22 mouse cellular contexts compared by ENCODE assay signal in the genomic region with DNA sequence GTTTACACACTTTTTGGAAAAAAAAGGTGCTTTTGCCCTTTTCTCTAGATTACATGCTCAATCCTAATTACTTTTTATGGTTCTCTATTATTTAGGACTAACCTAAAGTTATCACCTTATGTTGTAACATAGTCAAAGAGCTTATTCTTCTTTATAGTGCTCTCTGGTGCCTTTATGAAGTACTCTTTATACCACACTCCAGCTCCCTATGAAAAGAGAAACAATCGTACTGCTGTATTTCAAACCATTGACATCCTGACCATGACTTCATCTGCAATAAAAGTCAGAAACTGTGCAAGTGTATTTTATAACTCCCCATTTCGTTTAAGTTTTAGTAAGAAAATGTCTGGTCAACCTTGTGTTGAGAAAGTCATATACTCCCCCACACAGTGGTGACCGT. TPM values are rescaled to one million over a fixed set of nuclear protein-coding genes. Genes with fewer than 3 reads are reported as not detected.
DNase-seq lines count a peak whose midpoint lies in the region; ATAC-seq and TF ChIP-seq lines count a peak whose summit lies in the region.
"Had no signal": no experiment of that assay in that cellular context is flagged by ENCODE, and none has a peak within 500 bp of the region (broad histone marks: within the 10 kb centered on the region; RNA-seq: fewer than 3 reads in every experiment).

No protein-coding gene starts in this region.

- H3K4me3 ChIP-seq in limb, embryonic 12.5 days (replicated peaks), result no peak overlapping the region
- H3K4me3 ChIP-seq in limb, embryonic 10.5 days, result no peak overlapping the region
- H3K4me3 ChIP-seq in limb, embryonic 13.5 days, result no peak overlapping the region
- H3K4me3 ChIP-seq in limb, embryonic 14.5 days (replicated peaks; ENCODE audit: low read length), result no peak overlapping the region

- no peak for TF ChIP-seq POLR2A in limb, embryonic 14.5 days (IDR thresholded peaks at IDR 0.05; ENCODE audit: borderline replicate concordance, extremely low read depth, insufficient read depth, insufficient read length)

- H3K27me3 ChIP-seq in limb, embryonic 12.5 days, result no peaks in the 10 kb centered on the region
- no peaks in the 10 kb centered on the region for H3K27me3 ChIP-seq in limb, embryonic 10.5 days (ENCODE audit: low read depth, poor library complexity, severe bottlenecking)
- no peaks in the 10 kb centered on the region for H3K27me3 ChIP-seq in limb, embryonic 13.5 days
- H3K27me3 ChIP-seq in limb, embryonic 14.5 days (ENCODE audit: control insufficient read depth, insufficient read depth, low read length), result no peaks in the 10 kb centered on the region
- H3K27me3 ChIP-seq: CH12.LX, Patski had no signal

- 60% methylated on average over 3 of the region's 3 CpGs for WGBS in limb, embryonic 12.5 days
- 85% methylated on average over 3 of the region's 3 CpGs for WGBS in limb, embryonic 10.5 days
- 41% methylated on average over 3 of the region's 3 CpGs for WGBS in limb, embryonic 13.5 days
- WGBS in limb, embryonic 14.5 days, result 38% methylated on average over 3 of the region's 3 CpGs

- H3K9me3 ChIP-seq in limb, embryonic 12.5 days, result no peaks in the 10 kb centered on the region
- no peaks in the 10 kb centered on the region for H3K9me3 ChIP-seq in limb, embryonic 10.5 days (replicated peaks)
- H3K9me3 ChIP-seq in limb, embryonic 13.5 days, result no peaks in the 10 kb centered on the region
- H3K9me3 ChIP-seq in limb, embryonic 14.5 days (ENCODE audit: control insufficient read depth, low read length), result no peaks in the 10 kb centered on the region
- H3K9me3 ChIP-seq: G1E had no signal

- intact Hi-C loops in heart, postnatal 10 days (cut with DNase I), result no loop called here

- peak; percentile 52; the same call in 1 of the 2 replicates for ATAC-seq in limb, embryonic 12.5 days (ENCODE audit: insufficient number of reproducible peaks, insufficient read depth, low FRiP score, low TSS enrichment, low read depth)
- ATAC-seq in limb, embryonic 13.5 days (ENCODE audit: low FRiP score, low read depth), result peak; percentile 69; the same call in 1 of the 2 replicates
- ATAC-seq in limb, embryonic 14.5 days (ENCODE audit: low FRiP score, low read depth), result 0 out of 2 replicates have a peak, but pooled peaks have one; percentile 44
- ATAC-seq: activated CD4-positive, CD25-positive, alpha-beta regulatory T cell, adult 4 months; CD4-positive, CD25-positive, alpha-beta regulatory T cell, adult 4 months; Patski had no signal

- no peak overlapping the region for H3K4me2 ChIP-seq in limb, embryonic 12.5 days
- no peak overlapping the region for H3K4me2 ChIP-seq in limb, embryonic 13.5 days (replicated peaks)
- H3K4me2 ChIP-seq in limb, embryonic 14.5 days (replicated peaks; ENCODE audit: low read depth, low read length, severe bottlenecking), result no peak overlapping the region

- 0 out of 2 replicates have a peak, but pooled peaks cover 8% of the 10 kb centered on the region for H3K4me1 ChIP-seq in limb, embryonic 12.5 days (replicated peaks)
- H3K4me1 ChIP-seq in limb, embryonic 10.5 days, result 0 out of 2 replicates have a peak, but pooled peaks cover 3% of the 10 kb centered on the region
- 0 out of 2 replicates have a peak, but pooled peaks cover 5% of the 10 kb centered on the region for H3K4me1 ChIP-seq in limb, embryonic 13.5 days
- H3K4me1 ChIP-seq in limb, embryonic 14.5 days (ENCODE audit: control insufficient read depth, insufficient read depth, low read length), result no peaks in the 10 kb centered on the region

- DNase-seq in limb, embryonic 10.5 days (ENCODE audit: low spot score), result no peak
- no peak for DNase-seq in limb, embryonic 14.5 days (ENCODE audit: low spot score)
- no peak for DNase-seq in neural tube, embryonic 10.5 days (ENCODE audit: extremely low spot score, low spot score)
- DNase-seq in heart, postnatal 10 days, result no peak
- DNase-seq: adrenal gland, adult 2 months; adrenal gland, adult 8-10 months; adrenal gland, postnatal 10 days; adrenal gland, postnatal 14 days; adrenal gland, postnatal 25 days; adrenal gland, postnatal 36 days; B cell, adult 2 months; cerebellum, adult 11 months; cerebellum, adult 11-12 months; cerebellum, adult 18-20 months had no signal

- no peak overlapping the region for H3K27ac ChIP-seq in limb, embryonic 12.5 days
- H3K27ac ChIP-seq in limb, embryonic 10.5 days, result no peak overlapping the region
- no peak overlapping the region for H3K27ac ChIP-seq in limb, embryonic 13.5 days
- no peak overlapping the region for H3K27ac ChIP-seq in limb, embryonic 14.5 days (replicated peaks; ENCODE audit: low read depth, low read length)

- no peak overlapping the region for H3K9ac ChIP-seq in limb, embryonic 12.5 days (replicated peaks)
- H3K9ac ChIP-seq in limb, embryonic 13.5 days, result no peak overlapping the region
- no peak overlapping the region for H3K9ac ChIP-seq in limb, embryonic 14.5 days (ENCODE audit: low read depth, low read length, severe bottlenecking)

- H3K36me3 ChIP-seq in limb, embryonic 12.5 days, result no peaks in the 10 kb centered on the region
- no peaks in the 10 kb centered on the region for H3K36me3 ChIP-seq in limb, embryonic 10.5 days
- H3K36me3 ChIP-seq in limb, embryonic 13.5 days, result no peaks in the 10 kb centered on the region
- H3K36me3 ChIP-seq in limb, embryonic 14.5 days (ENCODE audit: control insufficient read depth, insufficient read depth, low read length), result no peaks in the 10 kb centered on the region
- H3K36me3 ChIP-seq: G1E had no signal

RNA-seq across cellular contexts. Expression of a gene that starts 29.4 kb away (rescaled TPM):
- polyA plus RNA-seq in limb, embryonic 12.5 days (2016; fragmentation: Nextera tagmentation; extraction: Ambion mirVana), result 20.7 and 23.2 TPM in 2 replicates
- polyA plus RNA-seq in limb, embryonic 10.5 days (2016; fragmentation: Nextera tagmentation; extraction: Ambion mirVana), result 3.2 and 7.0 TPM in 2 replicates
- 23.7 TPM in 2 replicates for polyA plus RNA-seq in limb, embryonic 13.5 days (2015; fragmentation: Nextera tagmentation; extraction: Ambion mirVana)
- polyA plus RNA-seq in limb, embryonic 14.5 days (2012; rRNA removed), result 13.1 and 13.5 TPM in 2 replicates
- polyA plus RNA-seq in limb, embryonic 14.5 days (2014; fragmentation: Nextera tagmentation; extraction: Ambion mirVana), result 30.1 and 33.7 TPM in 2 replicates
- 10 to 100 TPM; 10.3 to 12.1 TPM for total RNA-seq in heart, postnatal 10 days (2021)
- total RNA-seq: CH12.LX, MEL had no signal
- polyA plus RNA-seq: G1E had no signal
